Mouse (Mus musculus) gonadal fat pad, adult 2 months (tissue): ENCODE measurements around the gene Ccdc158. TPM values are rescaled to one million over a fixed set of nuclear protein-coding genes. Genes with fewer than 3 reads are reported as not detected.

ENCODE experiments used
- DNase-seq: peaks from one replicate; pipeline ENCODE4 v3.0.0-alpha.2; 2012; ENCODE audit warnings: low read depth
- polyA plus RNA-seq: library from polyadenylated mRNA; depleted of rRNA; stranded (reverse); fragments of >200 nt; gene quantifications from 2 replicates; pipeline ENCODE4 v1.2.3, GENCODE M21; 2012; rRNA removed

The Ccdc158 gene
- 0.30 and 0.69 TPM in 2 replicates for polyA plus RNA-seq

DNA sequence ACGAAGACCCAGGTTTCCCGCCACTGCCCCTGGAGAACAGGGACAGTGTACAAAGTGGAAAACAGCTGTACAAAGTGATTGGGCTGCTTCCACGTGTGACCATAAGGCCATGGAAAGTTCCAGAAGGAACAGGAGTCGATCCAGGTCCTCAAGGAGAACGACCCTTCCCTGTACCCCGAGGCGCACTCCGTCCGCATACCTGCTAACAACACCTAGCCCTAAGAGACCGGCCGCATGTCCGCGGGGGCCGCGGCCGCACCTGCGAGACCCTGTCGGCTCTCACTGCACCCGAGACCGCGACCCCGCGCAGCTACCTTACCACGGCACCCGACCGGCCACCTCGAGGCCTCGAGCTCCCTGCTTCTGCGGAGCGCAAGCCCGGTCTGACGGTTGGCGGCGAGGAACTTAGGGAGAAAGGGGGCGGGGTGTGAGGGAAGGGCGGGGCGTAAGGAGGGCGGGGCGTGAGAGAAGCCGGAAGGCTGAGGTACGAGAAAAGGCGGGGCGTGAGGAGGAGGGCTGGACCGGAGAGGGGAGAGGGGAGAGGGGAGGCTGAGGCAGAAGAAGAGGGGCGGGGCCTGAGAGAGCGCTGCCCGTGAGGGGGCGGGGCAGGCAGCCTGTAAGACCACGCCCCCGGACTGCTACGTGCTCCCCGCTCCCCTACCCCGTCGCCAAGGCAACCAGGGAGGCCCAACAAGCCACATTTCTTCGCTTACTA is at the start of gene Ccdc158:
Gene Ccdc158, minus strand, starts transcription at position 413 of the 715 bp plus-strand sequence.
- DNase-seq: no peak

DNA sequence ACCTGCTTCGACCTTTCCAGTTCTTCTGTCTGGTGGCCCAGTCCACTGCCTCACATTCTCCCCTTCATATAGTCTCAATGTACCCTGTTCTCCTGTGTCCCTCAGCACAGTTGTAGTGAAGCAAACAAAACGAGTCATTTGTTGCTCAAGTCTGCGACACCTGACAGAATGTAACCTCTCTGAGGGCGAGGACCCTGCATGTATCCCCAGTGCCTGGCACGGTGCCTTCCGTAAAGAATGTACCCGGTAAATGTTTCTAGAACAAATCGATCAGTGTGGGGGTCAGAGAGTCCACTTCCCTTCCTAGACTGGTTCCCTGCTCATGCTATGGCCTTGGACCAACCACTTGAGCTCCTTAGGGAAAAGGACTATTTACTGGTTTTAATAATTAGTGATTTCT is 46.5 kb upstream of the Ccdc158 start:
- no peak for DNase-seq

DNA sequence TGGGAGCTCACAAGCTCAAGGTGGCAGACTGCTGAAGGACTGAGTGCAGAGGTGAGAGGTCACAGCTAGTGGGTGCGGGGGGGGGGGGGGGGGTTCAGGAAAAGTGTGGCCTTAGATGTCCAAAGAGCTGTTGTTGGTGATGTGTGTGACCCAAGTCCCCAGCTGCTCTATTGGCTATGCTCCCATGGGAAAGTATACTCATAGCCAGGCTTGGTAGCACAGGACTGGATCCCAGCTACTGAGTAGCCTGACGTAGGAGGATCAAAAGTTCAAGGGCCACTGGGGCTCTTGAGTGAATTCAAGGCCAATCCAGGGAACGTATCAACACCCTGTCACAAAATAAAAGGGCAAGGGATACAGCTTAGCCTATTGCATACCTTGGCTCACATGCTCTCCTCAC is 43.8 kb upstream of the Ccdc158 start:
- DNase-seq: no peak

DNA sequence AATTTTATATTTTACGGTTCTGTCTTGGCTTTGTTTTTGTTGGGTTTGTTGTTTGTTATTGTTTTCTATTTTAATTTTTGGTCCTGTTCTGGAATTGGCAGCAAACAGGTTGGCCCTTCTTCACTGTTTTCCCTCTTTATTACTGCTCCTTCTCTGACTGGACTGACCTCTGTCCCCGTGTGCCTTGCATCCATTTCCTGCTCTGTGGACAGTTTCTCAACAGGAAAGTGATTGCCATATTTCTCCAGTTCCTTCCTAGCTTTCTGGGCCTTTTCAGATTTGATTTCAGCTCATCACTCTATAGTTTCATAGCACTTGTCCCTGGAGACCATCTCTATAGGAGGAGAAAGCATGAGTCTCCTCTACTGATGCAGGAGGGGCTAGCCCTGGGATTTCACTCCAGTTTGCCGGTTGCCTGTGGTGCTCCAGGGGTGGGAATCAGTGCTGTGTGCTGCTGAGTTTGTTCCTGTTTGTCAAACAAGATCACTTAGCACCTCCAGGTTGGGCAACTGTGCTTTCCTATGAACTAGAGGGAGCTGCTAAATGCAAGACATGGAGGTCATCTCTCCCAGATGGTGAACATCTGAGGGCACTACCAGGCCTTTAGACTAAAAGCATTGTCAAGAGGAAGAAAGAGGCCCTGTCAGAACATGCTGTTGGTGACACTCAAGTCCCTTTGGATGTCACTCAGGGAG is 42.7 kb upstream of the Ccdc158 start:
- DNase-seq: no peak

DNA sequence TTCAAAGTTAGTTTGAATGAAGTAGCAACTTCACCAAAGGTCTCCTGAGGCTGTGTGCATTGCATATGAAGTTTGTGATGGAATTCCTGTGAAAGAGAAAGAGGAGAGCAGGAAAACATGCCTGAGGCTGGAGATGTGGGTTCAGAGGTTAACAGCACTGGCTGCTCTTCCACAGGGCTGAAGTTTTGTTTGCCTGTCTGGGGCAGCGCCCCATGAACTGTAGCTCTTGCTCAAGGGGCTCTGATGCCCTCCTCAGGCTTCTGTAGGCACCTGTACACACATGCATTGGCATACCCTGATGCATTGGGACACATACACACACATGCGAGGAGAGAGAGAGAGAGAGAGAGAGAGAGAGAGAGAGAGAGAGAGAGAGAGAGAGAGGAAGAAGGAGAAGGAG is 40.8 kb upstream of the Ccdc158 start:
- DNase-seq: no peak

DNA sequence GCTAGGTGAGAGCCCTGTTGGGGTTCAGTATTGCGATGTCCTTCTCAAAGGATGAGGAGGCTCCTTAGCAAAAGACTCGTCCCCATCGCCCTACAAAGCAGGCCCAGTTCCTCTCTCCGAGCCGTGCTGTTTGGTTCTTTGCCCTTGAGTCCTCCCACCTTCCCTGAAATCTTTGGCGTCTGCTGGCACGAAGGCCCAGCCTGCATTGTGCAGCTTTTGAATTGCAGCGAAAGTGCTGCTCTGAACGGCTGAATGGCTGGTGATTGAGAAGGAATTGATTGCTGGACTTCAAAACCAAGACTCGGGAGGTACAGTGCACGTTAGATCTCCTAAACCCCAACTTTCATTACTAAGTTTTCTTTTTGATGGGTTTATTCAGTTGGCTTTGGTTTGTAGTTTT is 40.2 kb upstream of the Ccdc158 start:
- no peak for DNase-seq

DNA sequence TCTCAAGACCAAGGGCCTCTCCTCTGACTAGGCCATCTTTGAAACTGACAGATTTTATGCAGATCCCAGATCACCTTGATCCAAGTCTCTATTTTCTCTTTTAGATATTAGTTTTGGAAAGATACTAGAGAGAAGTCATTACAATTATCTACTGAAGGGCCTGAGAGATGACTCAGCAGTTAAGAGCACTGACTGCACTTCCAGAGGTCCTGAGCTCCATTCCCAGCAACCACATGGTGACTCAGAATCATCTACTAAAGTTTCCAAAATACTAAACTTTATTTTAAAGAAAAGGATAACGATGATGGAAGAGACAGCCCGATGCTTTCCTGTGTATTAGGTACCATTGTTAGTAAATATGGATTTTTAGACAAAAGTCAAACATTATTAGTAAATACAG is 39.8 kb upstream of the Ccdc158 start:
- no peak for DNase-seq

DNA sequence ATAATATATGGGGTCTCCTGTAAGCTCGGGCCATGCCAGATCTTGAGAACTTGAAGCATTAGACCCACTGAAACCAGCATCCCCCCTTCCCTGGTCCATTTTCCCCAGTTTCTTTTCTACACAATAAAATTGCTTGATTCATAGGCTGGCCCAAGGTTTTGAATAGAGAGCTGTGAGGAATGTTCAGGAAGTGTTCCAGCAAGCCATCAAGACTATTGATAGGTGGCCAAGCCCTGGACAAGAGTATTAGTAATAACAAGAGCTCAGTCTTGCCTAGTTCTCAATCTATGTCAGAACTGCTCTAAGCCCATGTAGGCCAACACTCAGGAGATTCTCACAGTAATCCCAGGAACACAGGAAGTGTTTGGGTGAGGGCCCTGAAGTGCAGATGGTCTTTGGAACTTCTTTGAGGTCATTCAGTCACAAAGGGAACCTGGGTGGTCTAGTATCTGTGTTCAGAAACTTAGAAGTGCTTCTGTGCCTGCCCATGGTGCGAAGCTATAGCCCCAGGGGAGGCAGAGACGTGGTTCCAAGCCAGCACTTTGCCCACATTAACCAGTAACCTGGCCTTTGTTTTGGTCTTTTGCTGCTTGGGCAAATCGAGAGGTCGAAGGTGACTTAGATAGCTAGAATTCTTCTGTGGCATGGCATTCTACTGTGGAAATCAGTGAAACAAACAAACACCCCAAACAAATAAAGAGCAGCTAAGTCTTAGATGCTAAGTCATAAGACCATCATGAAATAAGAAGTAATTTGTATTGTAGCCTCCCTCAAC is 37.7 kb upstream of the Ccdc158 start:
- no peak for DNase-seq

DNA sequence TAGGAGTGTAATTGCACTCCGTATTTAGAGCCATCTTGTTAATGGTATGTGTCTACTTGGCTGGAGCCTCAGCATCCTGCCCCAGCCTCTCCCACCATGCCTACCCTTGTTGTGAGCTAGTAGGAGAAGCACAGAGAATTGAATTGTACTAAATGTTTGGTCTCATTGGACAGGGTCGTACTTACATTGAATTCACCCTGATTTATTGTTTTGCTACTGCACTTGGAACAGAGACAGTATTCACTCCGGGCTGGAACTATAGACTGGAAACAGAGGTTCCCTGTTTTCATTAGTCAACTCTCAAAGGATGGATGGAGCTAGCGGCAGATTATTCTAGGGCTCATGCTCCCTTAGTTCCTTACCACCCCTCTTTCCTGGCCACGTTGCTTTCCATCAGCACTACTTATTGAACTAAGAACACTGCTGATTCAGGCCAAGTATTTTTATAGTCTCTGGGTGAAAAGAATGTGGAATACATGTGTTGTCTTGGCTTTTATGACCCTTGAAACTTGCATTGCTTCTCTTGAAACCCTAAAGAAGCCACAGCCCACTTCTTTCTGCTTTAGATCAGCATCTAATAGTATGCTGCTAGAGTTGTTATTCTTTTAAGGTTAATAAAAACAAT is 36.7 kb upstream of the Ccdc158 start:
- DNase-seq: no peak

DNA sequence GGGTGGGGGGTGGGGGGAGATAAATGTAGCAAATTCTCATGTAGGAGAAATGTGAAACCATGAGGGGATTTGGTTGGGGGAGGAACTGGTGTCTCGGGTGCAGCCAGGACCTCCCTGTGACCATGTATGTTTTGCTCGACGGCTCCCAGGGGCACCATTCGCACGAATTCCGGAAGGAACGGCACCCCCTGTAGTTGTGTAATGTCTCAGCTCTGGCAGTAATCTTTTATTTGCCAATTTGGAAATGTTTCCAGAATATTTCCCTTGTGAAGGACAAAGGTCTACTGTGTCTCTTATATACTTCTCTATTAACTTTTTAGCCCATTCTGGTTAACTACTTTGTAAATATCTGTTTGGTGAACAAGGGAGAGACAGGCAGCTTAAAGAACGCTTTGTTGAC is 35.7 kb upstream of the Ccdc158 start:
- no peak for DNase-seq

DNA sequence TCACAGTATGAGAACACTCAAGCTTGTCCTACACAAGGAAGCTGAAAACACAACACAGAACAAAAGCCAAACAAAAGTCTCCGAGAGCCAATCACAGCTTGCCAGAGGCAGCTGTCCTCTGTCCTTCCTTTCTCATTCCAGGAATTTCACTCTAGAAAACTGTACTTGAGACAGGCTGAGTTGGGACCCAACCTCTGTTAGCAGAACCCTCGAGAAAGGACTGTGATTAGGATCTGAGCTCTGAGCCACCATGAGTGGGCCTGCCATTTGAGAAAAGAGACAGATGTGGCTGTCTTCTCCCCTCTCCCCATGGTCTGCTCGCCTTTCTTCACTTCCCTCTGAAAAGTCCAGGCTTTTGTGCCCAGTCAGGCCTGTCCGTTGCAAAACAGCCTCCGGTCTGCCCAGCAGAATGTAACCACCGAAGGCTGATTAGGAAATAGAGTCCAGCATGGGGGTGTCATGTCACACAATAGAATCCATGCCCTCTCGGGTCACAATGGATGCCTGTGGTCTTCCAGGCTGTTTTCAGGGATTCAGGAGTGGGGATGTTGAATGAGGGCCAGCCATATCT is 32.9 kb upstream of the Ccdc158 start:
- DNase-seq: no peak

DNA sequence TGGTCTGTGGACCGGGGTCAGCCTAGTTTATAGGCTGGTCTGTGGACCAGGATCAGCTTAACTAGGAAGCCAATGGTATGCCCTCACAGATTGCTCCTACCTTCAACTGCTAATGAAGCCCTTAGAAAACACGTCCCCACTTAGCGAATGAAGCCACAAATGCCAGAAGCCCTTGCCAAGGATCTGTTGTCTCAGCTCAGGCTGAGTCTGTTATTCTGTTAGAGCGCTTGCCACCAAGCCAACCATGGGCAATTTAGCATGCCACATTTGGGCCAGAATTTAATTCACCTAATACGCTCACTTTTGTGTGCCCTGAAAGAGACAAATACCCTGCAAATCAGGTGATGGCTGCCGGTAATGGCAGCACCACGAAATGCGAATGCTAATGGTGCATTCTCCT is 28.6 kb upstream of the Ccdc158 start:
- DNase-seq: no peak

DNA sequence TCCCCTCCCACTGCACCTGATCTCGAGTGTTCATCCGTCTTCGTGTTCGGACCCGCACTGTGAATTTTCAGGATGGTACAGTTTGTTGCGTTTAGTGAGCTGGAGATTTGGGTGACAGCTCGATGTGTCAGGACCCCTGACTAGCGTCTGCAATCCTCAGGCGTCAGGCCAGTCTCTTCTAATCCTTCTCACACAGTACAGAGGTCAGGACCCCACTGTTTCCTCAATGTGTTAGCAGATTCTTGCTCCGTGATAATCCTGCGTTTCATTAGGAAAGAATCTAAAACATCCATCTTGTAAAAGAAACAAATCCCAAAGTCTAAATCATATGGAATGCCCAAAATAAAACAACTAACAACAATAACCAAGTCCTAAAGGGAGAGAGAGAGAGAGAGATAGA is 26.7 kb upstream of the Ccdc158 start:
- DNase-seq: no peak

DNA sequence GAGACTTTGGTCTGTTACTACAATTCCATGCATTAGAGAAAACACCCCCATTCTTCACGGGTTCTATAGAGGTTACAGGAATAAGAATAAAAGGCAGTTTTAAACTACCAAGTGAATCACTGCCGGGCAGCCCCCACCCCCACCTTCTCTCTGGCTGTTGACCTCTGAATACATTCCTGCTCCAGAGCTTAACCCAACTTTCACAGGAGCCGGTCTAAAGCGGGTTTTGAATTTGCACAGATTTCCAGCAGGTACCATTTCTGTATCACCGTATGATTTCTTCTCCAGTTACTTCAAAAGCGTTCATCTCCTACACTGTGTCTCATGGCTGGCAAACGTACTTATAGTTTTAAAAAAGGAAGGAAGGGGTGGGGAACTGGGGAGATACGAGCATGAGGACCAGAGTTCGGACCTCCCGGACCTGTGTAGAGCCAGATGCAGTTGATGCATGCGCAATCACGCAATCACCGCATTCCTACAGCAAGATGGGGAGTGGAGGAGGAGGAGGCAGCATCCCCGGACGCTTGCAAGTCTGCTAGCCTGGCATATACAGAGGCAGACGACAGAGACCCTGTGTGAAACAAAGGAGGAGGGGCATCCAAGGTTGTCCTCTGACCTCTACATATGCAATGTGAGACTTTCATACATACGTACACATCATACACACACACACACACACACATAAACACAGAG is 23.9 kb upstream of the Ccdc158 start:
- no peak for DNase-seq

DNA sequence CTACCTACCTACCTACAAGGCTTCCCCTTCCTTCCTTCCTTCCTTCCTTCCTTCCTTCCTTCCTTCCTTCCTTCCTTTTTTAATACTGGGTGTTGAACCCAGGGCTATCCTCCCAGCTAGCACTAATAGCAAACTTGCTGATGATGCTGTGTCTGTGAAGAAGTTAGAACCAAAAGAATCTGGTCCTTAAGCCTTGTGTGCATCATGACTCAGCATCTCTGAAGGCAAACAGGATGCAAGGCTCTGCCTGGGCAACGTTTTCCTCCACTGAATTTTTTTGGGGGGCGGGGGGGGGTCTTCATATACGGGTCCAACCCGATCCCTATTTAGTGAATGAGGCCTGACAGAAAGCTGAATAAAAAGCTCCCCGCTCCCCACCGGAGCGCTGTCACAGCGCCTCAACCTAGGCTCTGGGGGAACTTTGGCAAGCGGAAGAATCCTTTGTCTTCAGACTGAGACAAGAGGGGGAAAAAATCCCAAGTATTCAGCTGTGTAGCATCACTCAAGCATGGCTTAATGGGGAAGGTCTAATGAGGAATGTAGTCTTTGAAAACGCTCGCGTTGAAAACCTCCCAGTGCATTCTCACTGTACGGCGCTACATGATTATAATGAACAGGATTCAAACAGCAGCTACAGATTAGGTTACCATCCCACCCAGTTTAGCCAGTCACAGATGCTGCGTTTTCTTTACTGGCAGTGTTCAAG is 23.2 kb upstream of the Ccdc158 start:
- no peak for DNase-seq

DNA sequence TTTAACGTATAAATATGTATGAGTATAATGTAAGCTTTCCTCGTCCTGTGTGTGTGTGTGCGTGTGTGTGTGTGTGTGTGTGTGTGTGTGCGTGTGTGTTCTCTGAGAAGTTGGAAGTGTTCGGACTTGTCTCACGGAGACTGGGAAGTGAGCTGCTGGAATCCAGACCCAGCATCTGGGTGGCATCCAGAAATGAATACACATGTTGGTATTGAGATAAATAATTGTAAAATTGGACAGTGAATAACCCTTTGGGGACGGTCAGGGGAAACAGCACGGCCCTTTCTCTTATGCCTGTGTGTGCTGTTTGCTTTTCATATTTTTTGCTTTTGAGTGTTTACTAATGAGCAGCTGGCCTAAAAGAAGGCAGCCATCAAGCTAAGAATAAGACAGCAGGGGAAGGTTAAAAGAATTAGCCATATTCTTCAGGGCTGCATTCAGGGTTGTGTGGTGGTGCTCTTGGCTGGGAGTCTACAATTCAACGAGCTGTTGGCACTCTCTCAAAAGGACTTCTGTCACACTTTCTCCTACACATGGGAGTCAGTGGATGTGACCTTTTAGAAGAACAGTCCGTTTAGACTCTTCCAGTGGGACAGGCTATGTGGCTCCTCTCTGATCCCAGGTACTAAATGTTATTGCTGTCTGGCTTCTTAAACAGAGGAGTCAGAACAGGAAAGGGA is 19.4 kb upstream of the Ccdc158 start:
- DNase-seq: no peak

DNA sequence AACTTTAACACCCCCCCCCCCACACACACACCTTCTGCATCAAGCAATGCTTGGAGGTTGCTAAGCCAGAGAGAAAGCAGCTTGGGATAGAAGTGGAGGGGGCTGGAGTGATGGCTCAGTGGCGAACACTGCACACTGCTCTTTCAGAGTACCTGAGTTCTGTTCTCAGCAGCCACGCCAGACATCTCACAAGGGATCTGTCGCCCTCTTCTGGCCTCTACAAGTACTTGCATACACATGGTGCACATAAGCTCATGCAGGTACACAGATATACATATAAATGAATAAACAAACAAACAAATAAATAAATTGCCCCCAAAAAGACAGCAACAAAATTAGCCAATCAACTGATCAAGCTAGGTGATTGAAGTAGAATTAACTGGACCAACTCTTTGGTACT is 18.7 kb upstream of the Ccdc158 start:
- DNase-seq: no peak

DNA sequence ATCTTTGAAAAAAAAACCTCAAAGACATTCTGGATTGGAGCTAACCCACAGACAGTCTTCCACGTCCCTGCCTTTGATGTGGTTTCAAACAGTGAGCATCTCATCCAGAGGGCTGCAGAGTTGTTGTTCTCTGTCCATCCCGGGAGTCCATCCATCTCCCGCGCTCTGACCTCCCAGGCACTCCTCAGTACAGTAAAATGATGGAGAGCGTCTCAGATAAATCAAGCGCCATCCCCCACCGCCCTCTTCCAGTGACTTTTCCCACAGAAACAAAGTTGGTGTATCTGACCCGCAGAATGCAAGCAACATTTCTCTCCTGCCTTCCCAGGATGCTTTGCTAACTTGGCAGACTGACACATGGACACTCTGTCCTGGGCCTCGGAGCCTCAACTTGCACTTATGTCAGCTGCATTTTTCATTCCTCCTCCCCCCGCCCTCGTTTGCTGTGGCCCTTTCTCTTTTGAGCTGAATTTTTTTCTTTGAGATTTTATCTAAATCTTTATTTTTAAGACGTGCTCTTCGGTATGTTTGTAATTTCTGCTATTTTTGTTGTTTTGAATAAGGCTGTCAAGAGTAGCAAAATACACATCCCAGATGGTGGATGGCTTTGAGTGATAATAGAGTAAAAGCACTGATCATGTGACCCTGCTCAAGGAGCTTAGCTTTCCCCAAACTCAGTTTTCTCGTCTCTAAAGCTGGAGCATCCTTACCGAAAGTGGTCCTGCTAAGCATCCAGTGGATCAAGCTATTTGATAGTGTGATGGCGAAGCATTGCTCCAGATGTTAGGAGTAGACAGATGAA is 17.3 kb upstream of the Ccdc158 start:
- DNase-seq: no peak

DNA sequence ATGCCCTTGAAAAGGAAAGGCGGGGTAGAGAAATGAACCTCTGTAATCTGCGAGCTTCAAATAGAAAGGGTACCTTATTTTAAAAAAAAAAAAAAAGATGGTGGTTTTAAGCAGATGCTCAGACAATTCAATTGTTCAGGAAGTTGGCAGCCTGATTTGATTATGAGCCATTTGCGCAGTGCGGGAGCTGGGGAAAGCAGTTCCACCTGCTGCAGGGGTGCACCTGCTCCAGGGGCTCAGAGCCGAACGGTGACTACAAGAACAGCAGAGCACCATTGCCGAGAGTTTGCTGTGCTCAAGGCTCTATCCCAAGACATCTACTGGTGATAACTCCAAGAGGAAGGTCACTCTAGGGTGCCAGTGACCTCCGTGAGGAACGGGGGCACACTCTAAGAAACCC is 13.5 kb upstream of the Ccdc158 start:
- DNase-seq: no peak
